In the genomic region with DNA sequence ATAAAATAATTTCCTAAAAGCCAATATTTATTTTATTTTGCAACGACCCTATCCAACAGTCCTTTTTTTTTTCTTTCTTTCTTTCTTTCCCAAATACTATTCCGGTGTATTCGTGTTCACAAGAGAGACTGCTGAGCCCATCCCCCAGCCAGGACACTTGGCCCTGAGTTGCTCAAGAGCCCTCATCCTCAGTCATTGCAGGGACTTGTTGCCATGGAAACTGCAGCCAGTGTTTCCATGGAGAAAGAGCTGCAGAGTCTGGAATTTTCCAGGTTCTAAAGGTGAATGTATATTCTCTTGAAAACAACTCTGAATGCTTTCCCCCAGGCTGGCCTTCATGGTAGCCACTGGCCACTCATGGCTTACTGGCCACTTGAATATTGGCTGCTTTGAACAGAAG, we compare ENCODE assay signal across 8 mouse cellular contexts.
DNase-seq lines count a peak whose midpoint lies in the region; ATAC-seq lines count a peak whose summit lies in the region.

No protein-coding gene starts in this region.

- H3K27me3 ChIP-seq in heart, embryonic 12.5 days (replicated peaks) = no peaks in the 10 kb centered on the region

- H3K36me3 ChIP-seq in heart, embryonic 12.5 days = no peaks in the 10 kb centered on the region

- H3K27ac ChIP-seq in heart, embryonic 12.5 days (ENCODE audit: poor library complexity, severe bottlenecking) = no peak overlapping the region

- H3K9me3 ChIP-seq in heart, embryonic 12.5 days (replicated peaks) = no peaks in the 10 kb centered on the region

- no peak for ATAC-seq in heart, embryonic 12.5 days (ENCODE audit: insufficient number of reproducible peaks, low FRiP score)

- peak; percentile 65 to 78 for DNase-seq in cerebellum, postnatal 10 days
- no peak for DNase-seq in cerebellum, adult 18-20 months
- peak; percentile 34 to 70 for DNase-seq in frontal cortex, postnatal 36 days (ENCODE audit: low spot score in 2 of 2)
- peak; percentile 38 to 47 for DNase-seq in left cerebral cortex, postnatal 36 days (ENCODE audit: low spot score in 2 of 2)
- DNase-seq in right cerebral cortex, postnatal 10 days (ENCODE audit: low spot score in 2 of 2) = peak; percentile 85 to 87
- no peak for DNase-seq in liver
- no peak for DNase-seq in testis, postnatal 10 days (ENCODE audit: low spot score)

- no peak overlapping the region for H3K9ac ChIP-seq in heart, embryonic 12.5 days

- intact Hi-C loops in left cerebral cortex, postnatal 36 days (cut with DNase I) = no loop called here

- no peaks in the 10 kb centered on the region for H3K4me1 ChIP-seq in heart, embryonic 12.5 days (replicated peaks)

- H3K4me2 ChIP-seq in heart, embryonic 12.5 days = no peak overlapping the region

- H3K4me3 ChIP-seq in heart, embryonic 12.5 days = no peak overlapping the region

- 66% methylated on average over 3 of the region's 3 CpGs for WGBS in heart, embryonic 12.5 days

Comparison
In these comparisons a context has a peak if more than half of its experiments do, and no peak if none do; other contexts are left out.
1. DNase-seq: peak in cerebellum, postnatal 10 days (2 of 2), frontal cortex, postnatal 36 days (2 of 2), left cerebral cortex, postnatal 36 days (2 of 2) and right cerebral cortex, postnatal 10 days (2 of 2); none in cerebellum, adult 18-20 months (0 of 2), liver (single experiment) and testis, postnatal 10 days (single experiment).